Mouse (Mus musculus) liver, embryonic 12.5 days (tissue): ENCODE results near the gene Cd4. TPM values are rescaled to one million over a fixed set of nuclear protein-coding genes. Genes with fewer than 3 reads are reported as not detected.

Source experiments
- ATAC-seq: fragments of 200-750 bp; cut with Nextera tagmentation; 2 replicates; pipeline ENCODE4 v1.8.0; 2017; ENCODE audit warnings: moderate number of reproducible peaks, mild to moderate bottlenecking, moderate library complexity
- H3K27ac ChIP-seq: fragments of 300-500 bp; sonication (generic); 2 replicates; pipeline ENCODE4 v1.5.1; 2016; ENCODE audit warnings: mild to moderate bottlenecking
- H3K27me3 ChIP-seq: fragments of 300-500 bp; sonication (generic); replicated peaks from 2 replicates; pipeline ENCODE4 v1.6.1; 2016; ENCODE audit warnings: mild to moderate bottlenecking, moderate library complexity
- H3K36me3 ChIP-seq: fragments of 300-500 bp; sonication (generic); 2 replicates; pipeline ENCODE4 v1.6.1; 2016; ENCODE audit warnings: mild to moderate bottlenecking, moderate library complexity
- H3K4me1 ChIP-seq: fragments of 300-500 bp; sonication (generic); 2 replicates; pipeline ENCODE4 v1.6.1; 2016
- H3K4me2 ChIP-seq: fragments of 300-500 bp; sonication (generic); 2 replicates; pipeline ENCODE4 v1.6.1; 2016; ENCODE audit warnings: mild to moderate bottlenecking, moderate library complexity
- H3K4me3 ChIP-seq: fragments of 300-500 bp; sonication (generic); 2 replicates; pipeline ENCODE4 v1.5.1; 2016; ENCODE audit warnings: mild to moderate bottlenecking, moderate library complexity
- H3K9ac ChIP-seq: fragments of 300-500 bp; sonication (generic); 2 replicates; pipeline ENCODE4 v1.6.1; 2016; ENCODE audit warnings: mild to moderate bottlenecking, moderate library complexity
- H3K9me3 ChIP-seq: fragments of 300-500 bp; sonication (generic); replicated peaks from 2 replicates; pipeline ENCODE4 v1.6.1; 2016; ENCODE audit warnings: mild to moderate bottlenecking, moderate library complexity
- WGBS: fragments of 180-500 bp; shearing (Covaris S2); methylation state at CpG from one replicate; pipeline ENCODE4 v1.1.7; 2016; ENCODE audit not compliant: insufficient replicate concordance; 5-methylcytosine and 5-hydroxymethylcytosine counted together
- polyA plus RNA-seq: library from polyadenylated mRNA; unstranded; fragments of >200 nt; fragmentation: Nextera tagmentation; extraction: Ambion mirVana; gene quantifications from 2 replicates; pipeline ENCODE4 v1.2.1, GENCODE M21; 2016

Cd4 gene
- polyA plus RNA-seq, 1 experiment from 2014 or later = 0.07 TPM

DNA sequence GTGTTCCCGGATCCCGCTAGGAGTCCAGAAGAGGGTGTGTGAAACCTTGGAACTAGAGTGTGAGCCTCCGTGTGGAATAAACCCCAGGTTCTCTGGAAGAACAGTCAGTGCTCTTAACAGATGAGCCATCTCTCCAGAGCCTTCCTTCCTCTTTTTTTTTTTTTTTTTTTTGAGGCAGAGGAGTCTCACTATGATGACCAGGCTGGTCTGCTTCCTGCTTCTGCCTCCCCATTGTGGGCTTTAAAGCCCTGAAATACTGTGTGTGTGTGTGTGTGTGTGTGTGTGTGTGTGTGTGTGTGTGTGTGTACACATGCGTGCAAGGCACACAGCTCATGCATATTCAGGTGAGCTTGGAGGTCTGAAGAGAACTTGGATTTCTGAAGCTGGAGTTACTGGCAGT is 33.5 kb upstream of the Cd4 start:
- Histone ChIP-seq H3K9ac (no peak overlapping the region), H3K4me1 (peaks cover 34% of the 10 kb centered on the region), H3K36me3 (no peaks in the 10 kb centered on the region), H3K4me3 (no peak overlapping the region), H3K27me3 (peaks cover 58% of the 10 kb centered on the region), H3K27ac (no peak overlapping the region), H3K9me3 (no peaks in the 10 kb centered on the region), H3K4me2 (no peak overlapping the region)
- WGBS = 40% methylated on average over 4 of the region's 4 CpGs
- ATAC-seq = no peak

DNA sequence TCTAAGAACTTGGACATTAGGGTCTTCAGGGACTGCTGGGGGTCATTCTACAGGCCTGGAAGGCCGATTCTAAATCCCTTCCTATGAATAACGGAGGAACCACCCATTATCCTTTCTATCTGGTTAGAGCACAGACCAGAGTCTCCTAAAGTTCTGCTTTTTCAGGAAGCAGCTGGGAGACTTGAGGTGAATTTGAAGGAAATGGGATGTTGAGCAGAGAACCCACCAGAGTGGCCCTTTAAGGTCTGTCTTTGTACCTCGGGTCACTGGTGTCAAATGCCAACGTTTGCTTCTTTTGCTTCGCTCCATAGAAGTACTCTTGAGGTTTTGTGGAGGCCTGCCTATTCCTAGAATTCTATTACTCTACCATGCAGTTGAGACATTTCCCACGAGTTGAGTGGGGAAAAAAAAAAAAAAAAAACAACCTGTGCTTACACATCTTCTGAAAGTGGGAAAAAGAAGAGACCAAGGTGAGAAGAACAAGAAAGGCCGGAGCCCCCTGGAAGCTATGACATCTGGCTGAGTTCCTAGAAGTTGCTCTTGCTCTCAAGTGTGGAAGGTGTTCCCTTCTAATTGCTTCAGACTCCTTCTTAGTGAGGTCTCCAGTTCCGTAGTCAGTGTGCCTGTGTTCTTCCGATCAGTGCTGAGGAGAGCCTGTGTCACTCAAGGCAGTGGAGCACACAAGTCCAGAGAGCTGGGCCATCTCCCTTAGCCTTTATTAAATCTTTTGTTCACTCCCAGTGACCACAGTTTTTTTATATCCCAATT is 32.5 kb upstream of the Cd4 start:
- H3K4me3 ChIP-seq = no peak overlapping the region
- H3K9ac ChIP-seq = no peak overlapping the region
- peaks cover 69% of the 10 kb centered on the region for H3K27me3 ChIP-seq
- ATAC-seq = no peak
- peaks cover 41% of the 10 kb centered on the region for H3K4me1 ChIP-seq
- H3K9me3 ChIP-seq = no peaks in the 10 kb centered on the region
- peak overlapping the region; percentile 98 for H3K4me2 ChIP-seq
- H3K36me3 ChIP-seq = no peaks in the 10 kb centered on the region
- WGBS = 34% methylated on average over 9 of the region's 9 CpGs
- peak overlapping the region; percentile 66; the same call in 1 of the 2 replicates for H3K27ac ChIP-seq

DNA sequence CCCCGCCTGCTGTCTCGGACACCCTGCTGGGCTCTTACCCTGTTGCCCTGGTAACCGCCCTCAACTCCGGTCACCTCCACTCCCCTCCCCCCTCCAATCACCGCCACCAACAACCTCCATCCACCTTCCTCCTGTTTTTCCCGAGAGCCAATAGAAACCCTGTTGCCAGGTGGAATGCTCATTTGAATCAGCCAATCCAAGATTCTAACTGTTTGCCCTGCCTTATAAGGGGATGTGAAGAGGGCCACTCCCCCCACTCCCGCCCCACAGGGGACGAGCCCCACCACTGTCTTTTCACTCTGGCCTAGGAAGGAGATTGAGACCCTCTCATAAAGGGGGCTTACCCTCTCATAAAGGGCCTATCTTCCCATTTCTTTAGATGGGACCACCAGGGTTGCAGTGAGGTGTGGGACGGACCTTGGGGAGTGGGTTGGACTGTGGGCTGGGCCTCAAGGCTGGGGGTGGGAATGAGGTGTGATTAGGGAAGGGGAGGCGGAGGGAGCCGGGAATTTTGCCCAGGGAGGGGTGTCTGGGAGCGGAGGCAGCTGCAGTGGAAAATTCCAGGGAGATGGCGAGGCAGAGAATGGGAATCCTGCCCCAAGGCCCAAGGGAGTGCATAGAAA is 31.8 kb upstream of the Cd4 start, which contains the start of gene Ptms:
Ptms (minus strand) TSS at position 409 of the 623 bp plus-strand sequence.
- Histone ChIP-seq H3K9ac (no peak within 1 kb of the TSS), H3K36me3 (no peaks in the 10 kb centered on the region), H3K4me2 (peak within 1 kb of the TSS; percentile 98), H3K27me3 (peaks cover 76% of the 10 kb centered on the region), H3K4me3 (0 out of 2 replicates have a peak within 1 kb of the TSS, but pooled peaks have one; percentile 13), H3K27ac (peak within 1 kb of the TSS; percentile 66; the same call in 1 of the 2 replicates), H3K4me1 (peaks cover 48% of the 10 kb centered on the region), H3K9me3 (no peaks in the 10 kb centered on the region)
- peak; percentile 62 for ATAC-seq
- 11% methylated on average over 13 of the region's 13 CpGs for WGBS

DNA sequence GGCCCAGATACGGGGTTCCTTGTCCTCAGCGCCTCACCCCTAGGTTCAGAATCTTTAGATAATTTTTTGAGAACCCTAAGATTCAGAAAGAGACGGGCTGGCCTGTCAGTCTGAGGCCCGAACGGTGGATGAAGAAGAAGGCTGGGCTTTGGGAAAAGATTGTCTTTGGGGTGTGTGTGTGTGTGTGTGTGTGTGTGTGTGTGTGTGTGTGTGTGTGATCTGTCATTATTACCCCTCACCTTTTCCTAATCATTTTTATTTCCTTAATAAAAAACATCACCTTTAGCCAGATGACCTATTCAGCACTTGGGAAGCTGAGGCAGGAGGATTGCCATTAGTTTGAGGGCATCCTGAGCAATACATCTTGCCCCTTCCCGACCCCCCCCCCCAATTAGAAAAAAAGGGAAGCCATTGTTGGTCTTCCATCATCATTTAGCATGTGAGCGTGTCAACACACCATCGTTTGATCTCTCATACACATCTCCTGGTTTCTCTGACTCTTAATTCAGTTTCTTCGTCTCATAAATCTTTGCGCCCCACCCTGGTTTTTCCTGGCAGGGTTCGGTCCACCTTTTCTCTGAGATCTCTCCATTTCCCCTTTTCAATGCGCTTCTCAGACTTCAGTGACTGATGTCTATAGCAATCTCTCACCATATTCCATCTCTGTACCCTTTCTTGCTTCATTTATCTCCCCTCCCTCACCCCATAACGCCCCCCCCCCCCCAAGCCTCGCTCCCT is 31.0 kb upstream of the Cd4 start:
- no peak overlapping the region for H3K9ac ChIP-seq
- H3K4me1 ChIP-seq = peaks cover 56% of the 10 kb centered on the region
- WGBS = 25% methylated on average over 13 of the region's 14 CpGs
- no peak overlapping the region for H3K4me3 ChIP-seq
- no peak for ATAC-seq
- H3K36me3 ChIP-seq = peaks cover 7% of the 10 kb centered on the region; the same call in 1 of the 2 replicates
- peak overlapping the region; percentile 4; the same call in 1 of the 2 replicates for H3K27ac ChIP-seq
- H3K9me3 ChIP-seq = no peaks in the 10 kb centered on the region
- peak overlapping the region; percentile 98 for H3K4me2 ChIP-seq
- H3K27me3 ChIP-seq = peaks cover 83% of the 10 kb centered on the region

DNA sequence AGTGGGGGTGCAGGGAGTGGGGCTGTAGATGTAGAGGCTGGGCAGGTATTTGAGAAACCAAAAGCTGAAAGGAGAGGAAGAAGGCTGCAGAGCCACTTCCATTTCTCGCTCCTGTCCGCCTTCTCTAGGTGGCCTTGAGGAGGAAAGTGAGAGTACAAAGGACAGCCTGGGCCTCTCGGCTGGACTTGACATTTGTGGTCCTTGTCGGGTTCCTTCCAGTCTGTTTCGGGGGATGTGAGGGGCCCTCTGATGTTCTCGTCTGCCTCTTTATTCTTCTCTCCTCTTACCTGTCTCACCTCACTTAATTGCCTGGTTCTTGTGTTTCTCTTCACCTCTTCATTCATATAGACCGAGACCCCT is 30.3 kb upstream of the Cd4 start:
- peaks cover 62% of the 10 kb centered on the region for H3K4me1 ChIP-seq
- no peak for ATAC-seq
- peak overlapping the region; percentile 74 for H3K4me3 ChIP-seq
- peak overlapping the region; percentile 98 for H3K4me2 ChIP-seq
- peak overlapping the region; percentile 84 for H3K9ac ChIP-seq
- no peaks in the 10 kb centered on the region for H3K9me3 ChIP-seq
- peaks cover 9% of the 10 kb centered on the region; the same call in 1 of the 2 replicates for H3K36me3 ChIP-seq
- H3K27ac ChIP-seq = peak overlapping the region; percentile 91
- WGBS = 11% methylated on average over 7 of the region's 7 CpGs
- peaks cover 90% of the 10 kb centered on the region for H3K27me3 ChIP-seq

DNA sequence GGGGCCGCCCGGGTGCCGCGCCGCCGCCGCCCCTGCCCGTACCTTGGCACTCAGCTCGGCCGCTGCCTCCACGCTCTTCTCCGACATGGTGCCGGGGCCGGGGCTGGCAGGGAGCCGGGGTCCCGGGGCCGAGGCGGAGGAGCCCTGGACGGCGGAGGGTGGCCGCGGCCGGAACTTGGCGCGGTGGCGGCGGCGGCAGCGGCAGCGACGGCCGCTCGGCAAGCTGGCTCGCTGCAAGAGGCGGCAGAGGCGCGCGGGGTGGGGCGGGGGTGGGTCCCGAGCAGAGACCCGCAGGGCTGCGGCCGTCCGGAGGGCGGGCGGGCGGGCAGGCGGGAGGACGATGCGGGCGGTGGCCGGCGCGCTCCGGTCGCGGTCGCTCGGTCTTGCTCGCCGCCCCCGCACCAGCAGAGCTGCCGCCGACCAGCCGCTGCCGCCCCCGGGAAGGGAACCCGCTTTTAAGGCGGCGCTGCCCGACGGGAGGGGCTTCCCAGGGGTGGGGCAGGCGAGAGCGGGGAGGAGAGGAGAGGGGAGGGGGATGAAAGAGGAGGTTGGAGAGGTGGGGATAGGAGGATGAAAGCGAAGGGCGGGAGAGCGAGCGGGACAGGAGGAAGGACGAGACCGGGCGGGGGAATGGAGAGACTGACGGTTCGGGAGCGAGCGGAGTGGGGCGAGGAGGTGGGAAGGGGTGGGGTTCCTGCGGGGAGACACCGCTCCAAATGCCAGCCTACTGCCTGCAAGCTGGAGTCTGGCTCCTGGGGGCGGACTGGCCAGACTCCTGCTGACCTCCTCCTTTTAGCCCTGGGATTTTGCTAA is 29.7 kb upstream of the Cd4 start:
- Histone ChIP-seq H3K9ac (peak overlapping the region; percentile 84), H3K27me3 (peaks cover 96% of the 10 kb centered on the region), H3K9me3 (no peaks in the 10 kb centered on the region), H3K27ac (peak overlapping the region; percentile 91), H3K4me1 (peaks cover 66% of the 10 kb centered on the region), H3K4me2 (peak overlapping the region; percentile 98), H3K36me3 (peaks cover 9% of the 10 kb centered on the region; the same call in 1 of the 2 replicates), H3K4me3 (peak overlapping the region; percentile 74)
- WGBS = 1% methylated on average over 63 of the region's 89 CpGs
- ATAC-seq = peak; percentile 48

DNA sequence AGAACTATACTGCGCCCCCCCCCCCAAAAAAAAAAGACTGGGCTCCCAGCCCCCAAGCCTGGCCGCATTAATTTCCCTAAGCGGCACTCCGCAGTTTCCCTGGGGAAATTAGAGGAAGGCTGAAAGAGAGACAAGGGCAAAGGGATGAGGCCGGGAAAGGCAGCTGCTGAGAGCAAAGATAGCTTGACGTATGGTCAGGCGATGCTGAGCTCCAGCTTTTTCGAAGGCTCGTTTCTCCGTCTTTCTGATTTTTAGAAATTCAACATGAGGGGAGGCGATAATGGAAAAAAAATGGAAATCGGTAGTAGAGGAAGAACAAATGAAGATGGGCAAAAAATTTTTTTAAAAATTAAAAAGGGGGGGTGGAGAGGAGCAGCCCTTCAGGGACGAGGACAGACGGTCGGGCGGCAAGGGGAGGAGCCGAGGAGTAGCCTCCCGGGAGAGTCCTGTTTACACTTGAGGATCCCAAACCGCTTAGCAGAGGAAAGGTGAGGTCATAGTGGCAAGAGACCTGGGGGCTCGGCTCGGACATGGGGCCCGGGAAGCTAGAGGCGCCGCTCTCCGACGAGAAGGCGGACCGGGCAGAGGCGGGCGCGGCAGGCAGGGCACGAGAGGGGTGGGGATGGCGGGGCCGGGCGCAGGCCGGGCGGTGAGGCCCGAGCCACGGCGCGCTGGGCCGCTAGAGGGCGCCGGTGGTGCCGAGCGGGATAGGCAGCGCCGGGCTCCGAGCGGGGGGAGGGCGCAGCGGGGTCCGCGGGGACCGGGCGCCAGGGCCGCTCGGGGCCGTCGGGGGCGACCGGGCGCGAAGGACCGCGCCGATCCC is 28.9 kb upstream of the Cd4 start:
- Histone ChIP-seq H3K4me2 (peak overlapping the region; percentile 98), H3K4me3 (peak overlapping the region; percentile 74), H3K27ac (peak overlapping the region; percentile 91), H3K9me3 (no peaks in the 10 kb centered on the region), H3K9ac (peak overlapping the region; percentile 84), H3K4me1 (peaks cover 66% of the 10 kb centered on the region), H3K36me3 (peaks cover 9% of the 10 kb centered on the region; the same call in 1 of the 2 replicates), H3K27me3 (peaks cover 100% of the 10 kb centered on the region)
- ATAC-seq = peak; percentile 76
- WGBS = 3% methylated on average over 61 of the region's 67 CpGs

DNA sequence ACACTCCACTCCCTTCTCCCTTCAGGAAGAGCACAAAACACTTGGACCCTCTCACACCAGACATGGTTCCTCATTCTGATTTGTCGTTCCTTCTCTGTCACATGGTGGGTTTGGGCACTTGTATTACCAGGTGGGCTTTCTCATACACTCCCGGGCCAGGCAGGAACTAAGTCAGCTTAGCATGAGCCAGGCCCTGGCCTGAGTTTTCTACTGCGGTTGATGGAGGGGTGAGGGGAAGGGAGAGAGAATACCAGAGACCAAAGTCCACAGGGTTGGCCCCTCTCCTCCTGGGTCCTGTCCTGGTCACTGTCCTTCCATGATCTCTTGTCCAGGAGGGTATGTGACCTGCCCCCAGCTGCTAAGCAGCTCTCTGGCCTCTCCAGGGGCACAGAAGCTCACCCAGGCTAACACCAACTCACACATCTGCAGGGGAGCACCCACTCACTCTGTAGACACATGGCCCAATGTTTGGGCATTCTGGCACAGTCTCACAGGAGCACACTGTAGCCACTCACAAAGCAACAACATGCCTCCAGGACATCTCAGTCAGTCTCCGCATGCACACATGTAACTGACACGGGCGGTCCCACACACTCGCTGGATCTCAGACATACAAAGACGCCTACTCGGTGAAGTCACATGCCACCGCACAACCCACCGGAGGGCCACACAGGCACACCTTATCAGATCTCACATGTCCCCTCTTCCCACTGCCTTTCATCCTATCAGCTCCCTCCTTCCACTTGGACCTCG is 28.1 kb upstream of the Cd4 start:
- peak overlapping the region; percentile 74 for H3K4me3 ChIP-seq
- peak overlapping the region; percentile 91; the same call in 1 of the 2 replicates for H3K27ac ChIP-seq
- H3K27me3 ChIP-seq = peaks cover 99% of the 10 kb centered on the region
- peaks cover 9% of the 10 kb centered on the region; the same call in 1 of the 2 replicates for H3K36me3 ChIP-seq
- H3K4me2 ChIP-seq = peak overlapping the region; percentile 98
- 0 out of 2 replicates have a peak, but pooled peaks have one; percentile 2 for ATAC-seq
- peaks cover 66% of the 10 kb centered on the region for H3K4me1 ChIP-seq
- 14% methylated on average over 12 of the region's 12 CpGs for WGBS
- H3K9me3 ChIP-seq = no peaks in the 10 kb centered on the region
- H3K9ac ChIP-seq = peak overlapping the region; percentile 84

DNA sequence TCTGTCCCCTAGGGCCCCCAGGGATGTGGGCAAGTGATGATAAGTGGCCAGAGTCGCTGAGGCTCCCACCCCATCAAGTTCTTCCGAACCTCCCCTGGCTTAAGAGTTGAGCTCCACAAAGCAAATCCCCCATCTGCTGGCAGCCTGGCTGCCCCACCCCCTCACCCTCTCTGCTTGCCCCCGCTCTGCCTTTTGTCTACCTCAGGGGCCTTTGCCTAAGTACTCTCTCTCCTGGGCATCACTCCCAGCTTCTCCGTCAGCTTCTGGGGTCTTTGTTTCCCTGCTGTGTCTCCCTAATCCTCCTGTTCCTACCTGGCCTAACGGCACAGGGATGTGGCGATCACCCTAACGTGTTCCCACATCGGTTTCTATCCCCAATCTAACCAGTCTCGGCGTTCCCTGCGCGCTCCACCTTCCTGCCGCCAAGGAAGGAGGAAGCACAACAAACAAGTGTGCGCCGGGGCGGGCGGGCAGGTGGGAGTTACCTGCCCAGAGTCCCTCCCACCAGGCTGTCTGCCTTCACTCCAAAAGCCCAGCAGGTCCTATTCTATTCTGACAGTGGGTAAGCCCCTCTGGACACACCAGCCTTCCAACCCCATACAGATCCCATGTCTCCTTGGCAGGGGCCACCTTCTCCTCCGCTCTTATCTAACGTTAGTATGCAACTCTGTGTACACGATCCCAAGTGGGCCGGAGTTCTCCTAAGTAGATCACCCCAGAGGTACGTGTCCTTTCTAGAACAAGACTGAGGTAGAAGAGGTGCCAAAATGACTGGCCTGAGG is 27.3 kb upstream of the Cd4 start:
- WGBS = 32% methylated on average over 22 of the region's 22 CpGs
- Histone ChIP-seq H3K9me3 (no peaks in the 10 kb centered on the region), H3K9ac (0 out of 2 replicates have a peak overlapping the region, but pooled peaks have one; percentile 10), H3K4me3 (peak overlapping the region; percentile 74; the same call in 1 of the 2 replicates), H3K4me1 (peaks cover 63% of the 10 kb centered on the region), H3K27ac (no peak overlapping the region), H3K36me3 (peaks cover 9% of the 10 kb centered on the region; the same call in 1 of the 2 replicates), H3K27me3 (peaks cover 99% of the 10 kb centered on the region), H3K4me2 (peak overlapping the region; percentile 98)
- ATAC-seq = no peak
